In genomic region chr12:73793216-73793615, GRCm38 (mm10) we compare ENCODE assay signal across 15 mouse cellular contexts.
DNase-seq lines count a peak whose midpoint lies in the region; ATAC-seq and TF ChIP-seq lines count a peak whose summit lies in the region.
"Had no signal": no experiment of that assay in that cellular context is flagged by ENCODE, and none has a peak within 500 bp of the region (broad histone marks: within the 10 kb centered on the region; RNA-seq: fewer than 3 reads in every experiment).

No protein-coding gene starts in this region.

- peaks cover 64% of the 10 kb centered on the region for H3K4me1 ChIP-seq in heart, embryonic 10.5 days
- peaks cover 20% of the 10 kb centered on the region for H3K4me1 ChIP-seq in kidney, embryonic 14.5 days (ENCODE audit: control insufficient read depth, insufficient read depth, low read length)
- H3K4me1 ChIP-seq in kidney, adult 2 months (ENCODE audit: control insufficient read depth, insufficient read depth, low read length) = peaks cover 18% of the 10 kb centered on the region

- no peak overlapping the region for H3K4me3 ChIP-seq in heart, embryonic 10.5 days
- no peak overlapping the region for H3K4me3 ChIP-seq in kidney, embryonic 14.5 days (ENCODE audit: low read length)
- H3K4me3 ChIP-seq in kidney, adult 2 months (ENCODE audit: insufficient read depth, low read depth, low read length) = no peak overlapping the region
- H3K4me3 ChIP-seq: embryonic facial prominence, embryonic 13.5 days; liver, embryonic 12.5 days; lung, embryonic 15.5 days had no signal

- no peaks in the 10 kb centered on the region for H3K36me3 ChIP-seq in heart, embryonic 10.5 days
- H3K36me3 ChIP-seq in kidney, embryonic 14.5 days (ENCODE audit: control insufficient read depth, insufficient read depth, low read length) = no peaks in the 10 kb centered on the region
- H3K36me3 ChIP-seq in kidney, adult 2 months (ENCODE audit: control insufficient read depth, insufficient read depth, low read length) = no peaks in the 10 kb centered on the region
- H3K36me3 ChIP-seq: embryonic facial prominence, embryonic 13.5 days; liver, embryonic 12.5 days; lung, embryonic 15.5 days had no signal

- H3K27ac ChIP-seq in heart, embryonic 10.5 days = peak overlapping the region; percentile 88
- H3K27ac ChIP-seq in kidney, embryonic 14.5 days (ENCODE audit: low read depth, low read length) = no peak overlapping the region
- peak overlapping the region; percentile 81 for H3K27ac ChIP-seq in kidney, adult 2 months (ENCODE audit: insufficient read depth, low read depth, low read length)
- H3K27ac ChIP-seq: liver, embryonic 12.5 days had no signal

- ATAC-seq in kidney, embryonic 14.5 days (ENCODE audit: low FRiP score, low TSS enrichment) = no peak
- ATAC-seq: liver, embryonic 12.5 days had no signal

- H3K9ac ChIP-seq in kidney, embryonic 14.5 days (ENCODE audit: low read depth, low read length) = no peak overlapping the region
- H3K9ac ChIP-seq: embryonic facial prominence, embryonic 13.5 days; forebrain, postnatal 0 days; liver, embryonic 12.5 days; lung, embryonic 15.5 days had no signal

- no peak for TF ChIP-seq CTCF in kidney, adult 2 months (conservative IDR thresholded peaks at IDR 0.05; ENCODE audit: insufficient read depth, insufficient read length, low read depth, low read length)

- DNase-seq in heart, embryonic 10.5 days (ENCODE audit: low spot score) = no peak
- DNase-seq in heart, adult 18-20 months = no peak
- DNase-seq in kidney, adult 11 months = peak; percentile 81
- peak; percentile 79 for DNase-seq in kidney, adult 2 months
- DNase-seq in kidney, postnatal 25 days = peak; percentile 60 to 84
- no peak for DNase-seq in right cerebral cortex, adult 18-20 months
- DNase-seq in embryo, embryonic 9.5 days (ENCODE audit: extremely low spot score) = no peak
- DNase-seq: adrenal gland, postnatal 25 days; forebrain, postnatal 0 days; layer of hippocampus, postnatal 36 days; left cerebral cortex, postnatal 4 days had no signal

- no peaks in the 10 kb centered on the region for H3K27me3 ChIP-seq in heart, embryonic 10.5 days (ENCODE audit: insufficient read depth, poor library complexity, severe bottlenecking)
- H3K27me3 ChIP-seq in kidney, embryonic 14.5 days (ENCODE audit: control insufficient read depth, insufficient read depth, low read length) = no peaks in the 10 kb centered on the region
- no peaks in the 10 kb centered on the region for H3K27me3 ChIP-seq in kidney, adult 2 months (replicated peaks; ENCODE audit: control insufficient read depth, insufficient read depth, low read length)
- H3K27me3 ChIP-seq: lung, embryonic 15.5 days had no signal

- H3K4me2 ChIP-seq in kidney, embryonic 14.5 days (replicated peaks; ENCODE audit: low read depth, low read length) = no peak overlapping the region

- 50% methylated on average over 13 of the region's 13 CpGs for WGBS in heart, embryonic 10.5 days
- WGBS in kidney, embryonic 14.5 days = 41% methylated on average over 13 of the region's 13 CpGs
- WGBS in kidney, adult 2 months = 56% methylated on average over 13 of the region's 13 CpGs

- H3K9me3 ChIP-seq in heart, embryonic 10.5 days = no peaks in the 10 kb centered on the region
- no peaks in the 10 kb centered on the region for H3K9me3 ChIP-seq in kidney, embryonic 14.5 days (ENCODE audit: control insufficient read depth, low read length)
- H3K9me3 ChIP-seq: embryonic facial prominence, embryonic 13.5 days; liver, embryonic 12.5 days; lung, embryonic 15.5 days had no signal

- TF ChIP-seq POLR2A in kidney, adult 2 months (IDR thresholded peaks at IDR 0.05; ENCODE audit: low read depth, low read length) = no peak

Comparison
In these comparisons a context has a peak if more than half of its experiments do, and no peak if none do; other contexts are left out.
1. DNase-seq: peak in kidney, adult 11 months (single experiment), kidney, adult 2 months (single experiment) and kidney, postnatal 25 days (2 of 2); none in heart, embryonic 10.5 days (single experiment), heart, adult 18-20 months (0 of 2), right cerebral cortex, adult 18-20 months (single experiment) and embryo, embryonic 9.5 days (single experiment).